Comparison of ENCODE assay signal across 8 mouse cellular contexts in genomic region chr6:72544283-72544987, GRCm38 (mm10). TPM values are rescaled to one million over a fixed set of nuclear protein-coding genes. Genes with fewer than 3 reads are reported as not detected.
DNase-seq lines count a peak whose midpoint lies in the region; ATAC-seq and TF ChIP-seq lines count a peak whose summit lies in the region.

TSS of gene Capg (plus strand) at chr6:72544391.

- peaks cover 8% of the 10 kb centered on the region; the same call in 1 of the 2 replicates for H3K4me1 ChIP-seq in hindbrain, embryonic 15.5 days (replicated peaks)
- peaks cover 30% of the 10 kb centered on the region for H3K4me1 ChIP-seq in liver, embryonic 12.5 days
- H3K4me1 ChIP-seq in neural tube, embryonic 13.5 days (replicated peaks): peaks cover 12% of the 10 kb centered on the region; the same call in 1 of the 2 replicates

- H3K79me3 ChIP-seq in C2C12 (ENCODE audit: low read depth): peaks cover 2% of the 10 kb centered on the region

- peaks cover 4% of the 10 kb centered on the region for H3K79me2 ChIP-seq in C2C12 (ENCODE audit: control insufficient read depth, insufficient read depth)

- DNase-seq in adrenal gland, adult 18-20 months (ENCODE audit: low spot score in 2 of 2): peak; percentile 58 to 67
- DNase-seq in gastrocnemius, adult 2 months: peak; percentile 70
- DNase-seq in urinary bladder, postnatal 14 days (ENCODE audit: low spot score): peak; percentile 84
- no peak for DNase-seq in layer of hippocampus, adult 18-20 months (ENCODE audit: low spot score in 2 of 2)

- peak within 1 kb of the TSS; percentile 18 for H3K4me3 ChIP-seq in C2C12 (ENCODE audit: insufficient read depth, poor library complexity, severe bottlenecking)
- H3K4me3 ChIP-seq in gastrocnemius, adult 2 months: peak within 1 kb of the TSS; percentile 70
- peak within 1 kb of the TSS; percentile 7 for H3K4me3 ChIP-seq in hindbrain, embryonic 15.5 days
- peak within 1 kb of the TSS; percentile 55 for H3K4me3 ChIP-seq in liver, embryonic 12.5 days
- H3K4me3 ChIP-seq in neural tube, embryonic 13.5 days: no peak within 1 kb of the TSS

- H3K36me3 ChIP-seq in C2C12 (ENCODE audit: control insufficient read depth, insufficient read depth): no peaks in the 10 kb centered on the region
- no peaks in the 10 kb centered on the region for H3K36me3 ChIP-seq in hindbrain, embryonic 15.5 days
- peaks cover 6% of the 10 kb centered on the region; the same call in 1 of the 2 replicates for H3K36me3 ChIP-seq in liver, embryonic 12.5 days
- H3K36me3 ChIP-seq in neural tube, embryonic 13.5 days: no peaks in the 10 kb centered on the region

- peak within 1 kb of the TSS; percentile 24 for H3ac ChIP-seq in C2C12 (ENCODE audit: control insufficient read depth, insufficient read length, low read depth)

- H3K4me2 ChIP-seq in hindbrain, embryonic 15.5 days: peak within 1 kb of the TSS; percentile 29
- peak within 1 kb of the TSS; percentile 71 for H3K4me2 ChIP-seq in liver, embryonic 12.5 days
- peak within 1 kb of the TSS; percentile 41 for H3K4me2 ChIP-seq in neural tube, embryonic 13.5 days

- H3K27ac ChIP-seq in gastrocnemius, adult 2 months: peak within 1 kb of the TSS; percentile 87
- H3K27ac ChIP-seq in hindbrain, embryonic 15.5 days (replicated peaks): peak within 1 kb of the TSS; percentile 7; the same call in 1 of the 2 replicates
- peak within 1 kb of the TSS; percentile 46 for H3K27ac ChIP-seq in liver, embryonic 12.5 days
- peak within 1 kb of the TSS; percentile 69 for H3K27ac ChIP-seq in neural tube, embryonic 13.5 days (replicated peaks)

- H3K9me3 ChIP-seq in hindbrain, embryonic 15.5 days: no peaks in the 10 kb centered on the region
- H3K9me3 ChIP-seq in liver, embryonic 12.5 days (replicated peaks): no peaks in the 10 kb centered on the region
- H3K9me3 ChIP-seq in neural tube, embryonic 13.5 days: no peaks in the 10 kb centered on the region

- intact Hi-C loops in gastrocnemius, adult 2 months (cut with DNase I): no loop called here

- no peaks in the 10 kb centered on the region for H3K27me3 ChIP-seq in C2C12 (ENCODE audit: control insufficient read depth, insufficient read depth, insufficient read length)
- H3K27me3 ChIP-seq in hindbrain, embryonic 15.5 days: no peaks in the 10 kb centered on the region; the same call in 1 of the 2 replicates
- H3K27me3 ChIP-seq in liver, embryonic 12.5 days (replicated peaks): no peaks in the 10 kb centered on the region
- no peaks in the 10 kb centered on the region; the same call in 1 of the 2 replicates for H3K27me3 ChIP-seq in neural tube, embryonic 13.5 days

- ATAC-seq in hindbrain, embryonic 15.5 days (ENCODE audit: low FRiP score, low read depth): no peak
- ATAC-seq in liver, embryonic 12.5 days: peak; percentile 32; the same call in 1 of the 2 replicates
- no peak for ATAC-seq in neural tube, embryonic 13.5 days (ENCODE audit: low read depth)

- TF ChIP-seq CTCF in C2C12 (IDR thresholded peaks at IDR 0.05; ENCODE audit: control insufficient read depth, insufficient read depth, insufficient read length): no peak
- no peak for TF ChIP-seq CTCF in gastrocnemius, adult 2 months (IDR thresholded peaks at IDR 0.05)

- H3K9ac ChIP-seq in hindbrain, embryonic 15.5 days: no peak within 1 kb of the TSS
- peak within 1 kb of the TSS; percentile 65 for H3K9ac ChIP-seq in liver, embryonic 12.5 days
- 0 out of 2 replicates have a peak within 1 kb of the TSS, but pooled peaks have one; percentile 14 for H3K9ac ChIP-seq in neural tube, embryonic 13.5 days

- WGBS in hindbrain, embryonic 15.5 days: 16% methylated on average over 23 of the region's 23 CpGs
- 3% methylated on average over 23 of the region's 23 CpGs for WGBS in liver, embryonic 12.5 days (ENCODE audit: insufficient replicate concordance)
- 14% methylated on average over 23 of the region's 23 CpGs for WGBS in neural tube, embryonic 13.5 days

TF ChIP-seq in C2C12, 6 proteins besides CTCF, POLR2A, EP300 and RAD21:
- TF ChIP-seq FOSL1 (IDR thresholded peaks at IDR 0.05; ENCODE audit: insufficient read depth, low read length, poor library complexity, severe bottlenecking) (no peak), CEBPB (IDR thresholded peaks at IDR 0.05; ENCODE audit: low read depth) (no peak), USF1 (IDR thresholded peaks at IDR 0.05; ENCODE audit: low read depth) (no peak), MYOG (IDR thresholded peaks at IDR 0.05; ENCODE audit: control insufficient read depth, extremely low read depth, insufficient read length) (no peak), MYOD1 (IDR thresholded peaks at IDR 0.05; ENCODE audit: control insufficient read depth, insufficient read length, low read depth) (no peak), MAX (IDR thresholded peaks at IDR 0.05) (no peak)

RNA-seq across cellular contexts. Expression of gene Capg, which starts in this region (rescaled TPM):
- 487 TPM for polyA plus RNA-seq in C2C12 (2012; fragmentation: generic; extraction: Trizol)
- 10 to 100 TPM; 43.1 to 57.0 TPM for total RNA-seq in adrenal gland, adult 18-20 months (2021)
- 1 to 10 TPM; 6.8 to 9.7 TPM for total RNA-seq in gastrocnemius, adult 2 months (2021)
- polyA plus RNA-seq in hindbrain, embryonic 15.5 days (2015; fragmentation: Nextera tagmentation; extraction: Ambion mirVana): 8.0 and 9.3 TPM in 2 replicates
- 18.5 and 19.7 TPM in 2 replicates for polyA plus RNA-seq in liver, embryonic 12.5 days (2016; fragmentation: Nextera tagmentation; extraction: Ambion mirVana)
- polyA plus RNA-seq in neural tube, embryonic 13.5 days (2015; fragmentation: Nextera tagmentation; extraction: Ambion mirVana): 11.9 and 12.9 TPM in 2 replicates
- total RNA-seq in layer of hippocampus, adult 18-20 months (2021): 1 to 10 TPM; 3.9 to 5.0 TPM

Comparison
In these comparisons a context has a peak if more than half of its experiments do, and no peak if none do; other contexts are left out.
1. RNA of gene Capg (total RNA-seq): 43.1 to 57.0 TPM in adrenal gland, adult 18-20 months; 6.8 to 9.7 TPM in gastrocnemius, adult 2 months and 3.9 to 5.0 TPM in layer of hippocampus, adult 18-20 months; every median in the first group is over 4 times any median in the second.
2. RNA of gene Capg (polyA plus RNA-seq): 487 TPM in C2C12 (single experiment); 18.5 to 19.7 TPM in liver, embryonic 12.5 days, 11.9 to 12.9 TPM in neural tube, embryonic 13.5 days and 8.0 to 9.3 TPM in hindbrain, embryonic 15.5 days; every median in the first group is over 10 times any median in the second.
3. DNase-seq: peak in adrenal gland, adult 18-20 months (2 of 2), gastrocnemius, adult 2 months (single experiment) and urinary bladder, postnatal 14 days (single experiment); none in layer of hippocampus, adult 18-20 months (0 of 2).
4. H3K27ac ChIP-seq: peak in every context shown above with its lines; median percentile 87 in gastrocnemius, adult 2 months; 69 in neural tube, embryonic 13.5 days; 46 in liver, embryonic 12.5 days; 7 in hindbrain, embryonic 15.5 days.
5. Peak in every context shown above with its lines, with median percentiles within 50 percentile points of each other: H3K4me2 ChIP-seq.